In genomic region chr5:97839924-97840279, GRCm38 (mm10) we compare ENCODE assay signal across 24 mouse cellular contexts.
DNase-seq lines count a peak whose midpoint lies in the region; ATAC-seq and TF ChIP-seq lines count a peak whose summit lies in the region.
"Had no signal": no experiment of that assay in that cellular context is flagged by ENCODE, and none has a peak within 500 bp of the region (broad histone marks: within the 10 kb centered on the region; RNA-seq: fewer than 3 reads in every experiment).

No protein-coding gene starts in this region.

- no peak for TF ChIP-seq POLR2A in MEL (IDR thresholded peaks at IDR 0.05; ENCODE audit: control insufficient read depth in 1 of 2, insufficient read depth in 1 of 2, low read depth in 1 of 2, low read length in 2 of 2, poor library complexity in 1 of 2)

- no peak for TF ChIP-seq RAD21 in MEL (IDR thresholded peaks at IDR 0.05; ENCODE audit: low read depth, low read length)

- peak; percentile 55; the same call in 1 of the 2 replicates for ATAC-seq in megakaryocyte, adult 5-6 weeks (ENCODE audit: poor library complexity, severe bottlenecking)
- ATAC-seq: forebrain, embryonic 14.5 days; forebrain, postnatal 0 days had no signal

- peaks cover 16 to 19% of the 10 kb centered on the region in 2 experiments for H3K4me1 ChIP-seq in MEL (ENCODE audit: control insufficient read depth in 1 of 2, insufficient read depth in 2 of 2, low read length in 2 of 2)
- H3K4me1 ChIP-seq: embryonic facial prominence, embryonic 12.5 days; embryonic facial prominence, embryonic 15.5 days; heart, embryonic 10.5 days; heart, embryonic 13.5 days; hindbrain, embryonic 12.5 days; hindbrain, embryonic 15.5 days had no signal

- TF ChIP-seq CTCF in MEL (IDR thresholded peaks at IDR 0.05 in 2 of 3, conservative IDR thresholded peaks at IDR 0.05 in 1 of 3; ENCODE audit: control insufficient read depth in 1 of 3, insufficient read depth in 1 of 3, low read depth in 2 of 3, low read length in 3 of 3, poor library complexity in 1 of 3, severe bottlenecking in 1 of 3): no peak

- DNase-seq in MEL (ENCODE audit: low read depth, low spot score): peak; percentile 39
- peak; percentile 59 for DNase-seq in splenic B cell, adult 2 months (ENCODE audit: low read depth, low spot score)
- DNase-seq in kidney, postnatal 25 days: no peak
- DNase-seq in cerebellum, postnatal 4 days (ENCODE audit: low spot score in 2 of 2): no peak
- DNase-seq in kidney, adult 18-20 months: no peak
- DNase-seq: adrenal gland, adult 2 months; adrenal gland, postnatal 14 days; cerebellum, adult 11 months; cerebellum, adult 2 months; cerebellum, adult 9-11 months; cerebellum, postnatal 25 days; forebrain, postnatal 0 days; gastrocnemius, postnatal 25 days; heart, adult 2 months; heart, postnatal 14 days had no signal

- TF ChIP-seq EP300 in MEL (IDR thresholded peaks at IDR 0.05; ENCODE audit: low read depth in 1 of 2, low read length in 2 of 2): no peak

- H3K27ac ChIP-seq in MEL (ENCODE audit: control insufficient read depth, low read depth, low read length): no peak overlapping the region
- H3K27ac ChIP-seq: embryonic facial prominence, embryonic 12.5 days; embryonic facial prominence, embryonic 15.5 days; heart, adult 2 months; heart, embryonic 10.5 days; heart, embryonic 13.5 days; hindbrain, embryonic 12.5 days; hindbrain, embryonic 15.5 days had no signal

- H3K9me3 ChIP-seq in MEL (replicated peaks; ENCODE audit: insufficient read depth, low read length): no peaks in the 10 kb centered on the region
- H3K9me3 ChIP-seq: embryonic facial prominence, embryonic 12.5 days; embryonic facial prominence, embryonic 15.5 days; heart, embryonic 10.5 days; heart, embryonic 13.5 days; hindbrain, embryonic 12.5 days; hindbrain, embryonic 15.5 days had no signal

- H3K36me3 ChIP-seq in MEL (ENCODE audit: control insufficient read depth in 1 of 2, insufficient read depth in 2 of 2, low read length in 2 of 2): peaks cover 0 to 20% of the 10 kb centered on the region in 2 experiments; a peak in 2 of 4 replicates
- H3K36me3 ChIP-seq in splenic B cell, adult 2 months (ENCODE audit: control insufficient read depth, insufficient read depth, low read length, poor library complexity, severe bottlenecking): no peaks in the 10 kb centered on the region
- H3K36me3 ChIP-seq: embryonic facial prominence, embryonic 12.5 days; embryonic facial prominence, embryonic 15.5 days; G1E; heart, embryonic 10.5 days; heart, embryonic 13.5 days; hindbrain, embryonic 12.5 days; hindbrain, embryonic 15.5 days had no signal

- H3K79me2 ChIP-seq in MEL (ENCODE audit: control insufficient read depth, insufficient read depth, low read length, poor library complexity): no peaks in the 10 kb centered on the region

- H3K27me3 ChIP-seq in MEL (ENCODE audit: control insufficient read depth in 1 of 2, insufficient read depth in 2 of 2, low read length in 2 of 2): no peaks in the 10 kb centered on the region
- H3K27me3 ChIP-seq in splenic B cell, adult 2 months (ENCODE audit: control insufficient read depth, insufficient read depth, low read length, poor library complexity, severe bottlenecking): no peaks in the 10 kb centered on the region
- H3K27me3 ChIP-seq: embryonic facial prominence, embryonic 12.5 days; embryonic facial prominence, embryonic 15.5 days; heart, embryonic 13.5 days; hindbrain, embryonic 12.5 days; hindbrain, embryonic 15.5 days had no signal

- H3K4me3 ChIP-seq in MEL (ENCODE audit: control insufficient read depth in 1 of 2, insufficient read depth in 1 of 2, low read depth in 2 of 2, low read length in 2 of 2): no peak overlapping the region
- H3K4me3 ChIP-seq: embryonic facial prominence, embryonic 12.5 days; embryonic facial prominence, embryonic 15.5 days; heart, adult 2 months; heart, embryonic 10.5 days; heart, embryonic 13.5 days; hindbrain, embryonic 12.5 days; hindbrain, embryonic 15.5 days had no signal

- no peak overlapping the region for H3K9ac ChIP-seq in MEL (ENCODE audit: control insufficient read depth, low read depth, low read length, poor library complexity, severe bottlenecking)
- H3K9ac ChIP-seq: embryonic facial prominence, embryonic 12.5 days; embryonic facial prominence, embryonic 15.5 days; forebrain, postnatal 0 days; heart, embryonic 13.5 days; hindbrain, embryonic 12.5 days; hindbrain, embryonic 15.5 days had no signal

TF ChIP-seq in MEL, 35 proteins besides CTCF, POLR2A, EP300 and RAD21:
- TF ChIP-seq SMC3 (IDR thresholded peaks at IDR 0.05; ENCODE audit: low read depth, low read length): no peak
- no peak for TF ChIP-seq TAL1 (IDR thresholded peaks at IDR 0.05; ENCODE audit: low read length)
- TF ChIP-seq ZMIZ1 (IDR thresholded peaks at IDR 0.05; ENCODE audit: low read depth, low read length): no peak
- TF ChIP-seq HCFC1 (IDR thresholded peaks at IDR 0.05; ENCODE audit: low read depth, low read length): no peak
- no peak for TF ChIP-seq ETS1 (IDR thresholded peaks at IDR 0.05; ENCODE audit: low read depth, low read length)
- TF ChIP-seq ELF1 (IDR thresholded peaks at IDR 0.05; ENCODE audit: low read depth, low read length): no peak
- no peak for TF ChIP-seq E2F4 (IDR thresholded peaks at IDR 0.05; ENCODE audit: borderline replicate concordance, low read depth, low read length)
- no peak for TF ChIP-seq CHD1 (IDR thresholded peaks at IDR 0.05; ENCODE audit: low read depth, low read length)
- TF ChIP-seq MAFK (IDR thresholded peaks at IDR 0.05; ENCODE audit: borderline replicate concordance, low read depth, low read length): no peak
- no peak for TF ChIP-seq POLR2AphosphoS5 (IDR thresholded peaks at IDR 0.05; ENCODE audit: borderline replicate concordance, low read depth, low read length)
- no peak for TF ChIP-seq ZC3H11A (IDR thresholded peaks at IDR 0.05; ENCODE audit: low read depth, low read length)
- TF ChIP-seq TBP (IDR thresholded peaks at IDR 0.05; ENCODE audit: low read depth, low read length): no peak
- TF ChIP-seq MYB (IDR thresholded peaks at IDR 0.05; ENCODE audit: low read depth, low read length): no peak
- TF ChIP-seq ZKSCAN1 (IDR thresholded peaks at IDR 0.05; ENCODE audit: low read depth, low read length): no peak
- no peak for TF ChIP-seq KAT2A (conservative IDR thresholded peaks at IDR 0.05; ENCODE audit: low read depth, low read length)
- TF ChIP-seq UBTF (IDR thresholded peaks at IDR 0.05; ENCODE audit: borderline replicate concordance, insufficient read depth, low read depth, low read length): no peak
- TF ChIP-seq SIN3A (IDR thresholded peaks at IDR 0.05; ENCODE audit: low read length): no peak
- no peak for TF ChIP-seq JUND (IDR thresholded peaks at IDR 0.05; ENCODE audit: low read depth, low read length)
- no peak for TF ChIP-seq GATA1 (IDR thresholded peaks at IDR 0.05; ENCODE audit: low read depth, low read length)
TF ChIP-seq in MEL: peak in this region for 0.

Comparison
In these comparisons a context has a peak if more than half of its experiments do, and no peak if none do; other contexts are left out.
1. DNase-seq: peak in MEL (single experiment) and splenic B cell, adult 2 months (single experiment); none in kidney, postnatal 25 days (0 of 2), cerebellum, postnatal 4 days (0 of 2) and kidney, adult 18-20 months (single experiment).